Mouse (Mus musculus): ENCODE measurements at regions not wholly inside any gene's neighbourhood (a gene's known extent, or its start where the extent isn't known, plus 50 kb on each side); places are given as distances from the start of the nearest gene placed in this dataset.

DNA sequence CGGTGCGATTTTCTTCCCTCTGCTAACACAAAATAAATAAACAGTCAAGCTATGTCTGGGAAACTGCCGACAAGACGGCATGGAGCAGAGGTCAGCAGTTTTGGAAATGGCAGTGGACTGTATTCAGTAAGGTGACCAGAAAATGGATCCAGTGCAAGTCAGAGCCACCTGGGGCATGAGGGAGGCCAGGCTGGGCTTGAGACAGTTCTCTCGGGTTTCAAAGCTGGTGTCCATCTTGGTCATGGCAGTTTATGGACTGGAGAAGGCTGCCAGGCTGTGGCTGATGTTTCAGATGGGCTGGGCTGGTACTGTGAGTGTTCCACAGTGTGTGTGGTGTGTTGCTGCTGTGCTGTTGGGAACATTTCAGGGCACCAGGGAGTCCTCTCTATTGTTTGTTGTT is 143.6 kb downstream of the Dmrta2 start:
- no peak for DNase-seq (ENCODE audit: low read depth, low spot score)

DNA sequence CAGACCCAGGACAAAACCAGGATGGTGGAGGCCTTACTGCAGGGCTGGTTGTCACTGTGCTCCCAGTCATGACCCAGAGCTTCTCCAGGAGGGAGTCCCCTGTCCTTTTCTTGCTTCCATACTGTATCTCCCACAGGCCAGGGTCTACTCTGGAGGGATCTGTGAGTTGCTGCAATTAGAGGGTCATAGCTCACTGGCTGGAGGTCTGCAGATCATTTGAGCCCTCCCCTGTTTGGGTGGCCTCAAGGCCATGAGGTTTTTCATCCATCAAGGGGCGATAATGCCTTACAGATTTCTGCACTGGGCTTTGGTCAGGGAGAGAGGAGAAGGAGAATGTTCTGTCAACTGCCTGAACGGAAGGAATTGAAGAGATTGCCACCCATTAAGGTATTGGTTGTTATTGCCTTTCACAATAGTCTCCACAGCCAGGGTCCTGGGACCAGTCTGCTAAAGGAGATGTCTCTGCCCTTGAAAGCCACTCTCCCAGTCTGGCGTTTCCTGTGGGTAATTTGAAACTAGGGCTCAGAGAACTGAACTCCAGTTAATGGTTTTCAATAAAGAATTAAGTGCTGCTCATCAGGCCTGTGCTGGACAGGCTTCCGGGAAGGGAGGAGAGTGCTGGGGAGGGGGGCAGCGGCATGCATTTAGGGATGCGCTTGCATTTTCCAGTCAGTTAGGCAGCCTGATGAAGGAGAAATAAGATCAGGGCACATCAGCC is 147.4 kb downstream of the Dmrta2 start:
- DNase-seq (ENCODE audit: low read depth, low spot score): peak; percentile 6

DNA sequence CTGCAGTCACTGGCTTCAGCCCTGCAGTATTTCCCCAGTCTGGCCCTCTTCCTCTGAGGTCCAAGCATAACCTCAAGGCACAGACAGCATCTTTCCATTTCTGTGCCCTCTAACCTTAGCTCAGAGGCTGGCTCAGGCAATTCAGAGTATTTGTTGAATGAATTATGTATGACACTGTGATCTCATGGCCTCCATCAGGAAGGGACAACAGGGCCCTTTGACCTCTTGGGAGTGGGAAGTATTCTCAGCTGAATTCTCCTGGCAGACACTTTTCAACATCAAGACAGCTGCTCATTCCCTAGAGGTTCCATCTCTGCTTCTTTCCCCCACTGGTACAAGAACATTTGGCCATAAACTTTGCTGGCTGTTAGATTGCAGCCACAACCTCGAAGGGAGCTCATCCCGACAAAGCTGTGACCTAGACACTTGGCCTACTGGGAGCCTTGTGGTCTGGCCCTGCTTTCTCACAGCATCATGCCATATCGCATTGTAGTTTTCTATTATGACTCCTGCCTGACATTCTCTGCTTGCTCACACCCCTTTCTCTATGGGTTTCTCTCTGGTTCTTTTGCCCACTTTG is 150.2 kb downstream of the Dmrta2 start:
- no peak for DNase-seq (ENCODE audit: low read depth, low spot score)

DNA sequence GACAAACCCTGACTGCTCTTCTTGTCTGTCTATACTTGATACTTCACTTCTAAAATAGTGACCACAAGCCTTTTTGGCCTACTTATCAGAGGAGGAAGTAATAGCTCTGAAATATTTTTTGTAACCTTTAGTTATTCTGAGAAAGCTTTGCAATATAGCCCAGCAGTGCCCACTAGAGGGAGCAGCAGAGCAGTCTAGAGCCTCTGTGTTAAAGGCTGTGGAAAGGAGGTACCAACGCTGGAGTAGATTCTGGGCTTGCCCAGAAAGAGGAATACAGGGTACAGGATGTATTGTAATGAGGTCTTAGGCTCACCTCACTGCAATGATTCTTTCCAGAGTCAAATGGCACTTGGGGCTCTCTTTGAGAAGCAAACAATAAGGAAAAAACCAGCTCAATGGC is 151.1 kb downstream of the Dmrta2 start:
- peak; percentile 54 for DNase-seq (ENCODE audit: low read depth, low spot score)

DNA sequence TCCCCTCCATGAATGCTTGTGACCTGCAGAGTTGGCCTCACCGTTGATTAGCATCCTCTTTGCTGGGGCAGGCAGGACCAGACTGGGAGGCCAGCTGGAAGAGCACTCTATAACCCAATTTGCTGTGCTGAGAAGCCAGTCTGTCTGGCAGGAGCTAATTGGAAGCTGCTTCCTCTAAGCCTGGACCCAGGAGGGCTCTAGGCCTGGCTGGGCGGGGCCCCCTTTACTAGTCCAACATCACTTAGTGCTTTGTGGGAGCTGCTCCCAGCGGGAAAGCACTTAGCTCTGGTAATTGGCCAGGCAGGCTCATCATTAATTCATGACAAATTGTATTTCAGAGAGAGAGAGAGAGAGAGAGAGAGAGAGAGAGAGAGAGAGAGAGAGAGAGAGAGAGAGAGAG is 151.7 kb downstream of the Dmrta2 start:
- no peak for DNase-seq (ENCODE audit: low read depth, low spot score)

DNA sequence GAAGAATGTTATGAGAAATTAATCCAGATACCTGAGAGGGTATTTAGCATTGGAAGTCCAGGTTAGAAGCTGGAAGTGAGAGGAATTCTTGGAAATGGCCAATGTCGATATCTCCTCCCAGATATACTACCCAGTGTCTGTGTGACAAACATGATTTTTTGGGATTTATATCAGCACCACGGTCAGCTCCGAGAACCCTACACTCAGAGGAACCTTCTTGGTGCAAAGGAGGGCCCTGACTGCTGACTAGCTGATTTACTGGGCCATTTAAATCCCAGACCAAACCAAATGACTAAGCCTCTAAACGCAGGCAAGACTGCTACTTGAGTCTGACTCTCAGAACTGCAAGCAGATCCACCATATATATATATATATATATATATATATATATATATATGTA is 154.2 kb downstream of the Dmrta2 start:
- DNase-seq (ENCODE audit: low read depth, low spot score): peak; percentile 25

DNA sequence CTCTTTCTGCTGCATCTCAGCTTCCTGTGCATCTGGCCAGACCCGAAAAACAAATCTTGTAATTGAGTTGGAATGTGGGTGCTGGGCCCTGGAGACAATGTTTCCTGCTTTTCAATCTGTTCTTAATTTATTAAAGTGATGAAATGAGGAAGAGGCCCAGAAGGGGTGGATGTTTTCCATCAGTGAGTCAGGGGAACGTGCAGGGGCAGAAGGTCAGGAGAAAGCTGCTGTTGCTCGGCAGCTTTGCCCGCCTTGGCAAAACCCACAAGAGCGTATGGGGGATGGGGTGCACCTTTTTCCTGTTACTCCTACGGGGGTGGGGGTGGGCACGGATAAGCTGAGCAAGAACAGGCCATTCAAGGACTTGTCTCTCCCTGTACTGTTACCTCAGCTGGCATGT is 156.2 kb downstream of the Dmrta2 start:
- no peak for DNase-seq (ENCODE audit: low read depth, low spot score)

DNA sequence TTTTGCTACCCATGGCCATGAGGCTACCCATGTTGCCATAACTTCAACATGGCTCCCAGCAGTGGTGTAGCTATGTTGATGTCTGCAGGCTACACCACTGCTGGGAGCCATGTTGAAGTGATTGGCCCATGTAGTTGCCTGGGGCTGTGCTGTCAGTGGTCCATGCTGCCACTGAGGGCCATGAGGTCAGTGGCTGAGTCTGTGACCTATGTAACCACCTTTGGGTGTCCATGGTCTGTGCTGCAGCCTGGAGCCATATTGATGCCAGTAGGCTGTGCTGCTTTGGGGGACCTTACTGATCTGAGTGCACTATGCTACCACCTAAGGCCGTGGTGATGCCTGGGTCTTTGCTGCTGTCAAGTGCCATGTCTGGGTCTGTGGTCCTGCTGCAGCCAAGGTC is 167.4 kb downstream of the Dmrta2 start:
- DNase-seq (ENCODE audit: low read depth, low spot score): no peak

DNA sequence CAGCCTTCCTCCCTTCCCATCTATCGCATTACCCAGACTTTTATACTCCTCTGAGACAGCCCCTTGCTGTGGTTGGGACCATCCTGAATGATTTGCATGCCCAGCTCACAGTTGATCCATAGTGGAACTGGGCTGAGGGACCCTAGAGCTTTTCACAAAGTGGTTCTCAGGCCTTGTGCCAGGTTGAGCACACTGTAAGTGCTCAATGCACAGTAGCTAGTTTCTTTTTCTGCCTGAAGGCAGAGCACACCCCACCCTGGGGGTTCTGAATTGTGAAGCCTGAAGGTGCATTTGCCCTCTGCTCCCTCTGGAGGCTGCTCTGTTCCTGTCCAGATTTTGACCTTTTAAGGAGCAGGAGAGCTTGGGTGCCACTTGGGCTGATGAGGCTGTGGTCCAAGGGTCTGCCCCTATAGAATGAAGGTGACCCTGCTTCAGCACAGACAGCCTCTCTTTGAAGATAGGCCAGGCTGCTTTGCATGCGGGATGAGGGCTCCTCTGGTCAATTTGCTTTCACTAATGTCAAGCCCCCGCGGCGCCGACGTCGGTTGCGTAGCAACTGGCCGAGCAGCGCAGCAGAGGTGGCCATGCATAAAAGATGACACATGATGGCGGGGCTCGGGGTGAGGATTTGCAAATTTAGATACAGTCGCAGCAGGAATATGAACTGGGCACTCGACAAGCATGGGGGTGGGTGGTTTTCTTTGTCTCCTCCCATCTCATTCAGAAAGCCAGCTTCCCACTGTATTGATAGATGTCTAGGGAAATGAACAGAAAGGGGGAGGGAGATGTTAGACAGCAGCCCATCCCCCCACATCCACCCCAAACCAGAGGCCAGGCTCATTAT is 174.5 kb downstream of the Dmrta2 start:
- peak; percentile 82 for DNase-seq (ENCODE audit: low read depth, low spot score)
